Mouse (Mus musculus): Measurements from ENCODE around the gene Gm6034. TPM values are rescaled to one million over a fixed set of nuclear protein-coding genes. Genes with fewer than 3 reads are reported as not detected.
A peak's percentile ranks its signal among the peaks of the same experiment; 100 is the strongest.
"Not testable (repeated sequence)": the region's sequence is repeated elsewhere in the genome, so short reads cannot be mapped to it uniquely, and the experiment has no call there.

Gene Gm6034
- total RNA-seq, 2 experiments from 2014 or later = not detected

- no peak for DNase-seq
These were observed 19.8 kb upstream of the Gm6034 start for GRCm38 (mm10) chr17:36022922-36023321.

GRCm38 (mm10) chr17:36023710-36024654 lies 18.8 kb upstream of the Gm6034 start:
- DNase-seq = peak; percentile 36

- no peak for DNase-seq
These were observed 17.6 kb upstream of the Gm6034 start for GRCm38 (mm10) chr17:36025197-36025596.

- no peak for DNase-seq
These were observed 16.9 kb upstream of the Gm6034 start for GRCm38 (mm10) chr17:36025901-36026300.

GRCm38 (mm10) chr17:36027663-36028062 lies 15.1 kb upstream of the Gm6034 start:
- no peak for DNase-seq

GRCm38 (mm10) chr17:36028879-36029619 lies 13.7 kb upstream of the Gm6034 start:
- DNase-seq = no peak

GRCm38 (mm10) chr17:36030046-36030702 lies 12.6 kb upstream of the Gm6034 start:
- not testable (repeated sequence) for DNase-seq

- DNase-seq = peak; percentile 27
These were observed 11.8 kb upstream of the Gm6034 start for GRCm38 (mm10) chr17:36030703-36031582.

- DNase-seq = peak; percentile 50
These were observed 11.0 kb upstream of the Gm6034 start for GRCm38 (mm10) chr17:36031583-36032331.

GRCm38 (mm10) chr17:36032351-36032875 lies 10.3 kb upstream of the Gm6034 start, which contains the start of gene H2-T23:
Gene H2-T23 (minus strand): TSS chr17:36032855.
- peak; percentile 74 for DNase-seq

- DNase-seq = not testable (repeated sequence)
These were observed 8.2 kb upstream of the Gm6034 start for GRCm38 (mm10) chr17:36034524-36034923.

- DNase-seq = peak; percentile 78
These were observed 7.6 kb upstream of the Gm6034 start for GRCm38 (mm10) chr17:36035010-36035638.

- DNase-seq = not testable (repeated sequence)
These were observed 6.6 kb upstream of the Gm6034 start for GRCm38 (mm10) chr17:36036126-36036525.

- not testable (repeated sequence) for DNase-seq
These were observed 2.2 kb upstream of the Gm6034 start for GRCm38 (mm10) chr17:36040604-36041003.

GRCm38 (mm10) chr17:36042055-36042454 lies 706 bp upstream of the Gm6034 start:
- peak; percentile 36 for DNase-seq

GRCm38 (mm10) chr17:36043286-36043685 lies 525 bp downstream of the Gm6034 start:
- DNase-seq = no peak

GRCm38 (mm10) chr17:36057927-36058326 lies 15.2 kb downstream of the Gm6034 start:
- DNase-seq = not testable (repeated sequence)

GRCm38 (mm10) chr17:36058362-36058761 lies 15.6 kb downstream of the Gm6034 start, which contains the start of gene Gm11127:
Gene Gm11127 (minus strand): TSS chr17:36058371.
- not testable (repeated sequence) for DNase-seq

GRCm38 (mm10) chr17:36060829-36061228 lies 18.1 kb downstream of the Gm6034 start:
- DNase-seq = peak; percentile 93

- not testable (repeated sequence) for DNase-seq
These were observed 39.1 kb downstream of the Gm6034 start for GRCm38 (mm10) chr17:36081901-36082300.
